Mouse (Mus musculus): ENCODE data around the gene Nck2. TPM values are rescaled to one million over a fixed set of nuclear protein-coding genes. Genes with fewer than 3 reads are reported as not detected.

Nck2 gene
- polyA plus RNA-seq, 1 experiment from 2014 or later = 20.3 TPM

DNA sequence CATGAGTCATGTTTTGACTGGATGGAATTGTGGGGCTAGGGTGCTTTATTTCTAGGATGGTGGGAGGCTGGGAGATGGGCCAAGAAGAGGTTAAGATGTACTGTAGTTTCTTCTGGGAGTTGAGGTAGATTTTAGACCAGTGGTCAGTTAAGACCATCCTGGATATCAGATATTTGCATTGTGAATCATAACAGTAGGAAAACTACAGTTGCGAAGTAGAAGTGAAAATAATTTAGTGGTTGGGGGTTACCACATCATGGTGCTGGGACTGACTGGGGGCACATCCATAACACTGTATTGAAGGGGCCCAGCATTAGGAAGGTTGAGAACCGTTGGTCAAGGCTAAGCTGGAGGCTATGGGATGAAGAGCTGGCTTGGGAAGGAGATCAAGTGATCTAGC lies 1.8 kb upstream of the Nck2 start:
- H3K9me3 ChIP-seq (replicated peaks) = no peaks in the 10 kb centered on the region
- peaks cover 21% of the 10 kb centered on the region for H3K4me1 ChIP-seq
- 82% methylated on average over 2 of the region's 2 CpGs for WGBS (ENCODE audit: insufficient replicate concordance)
- H3K9ac ChIP-seq = no peak overlapping the region
- H3K36me3 ChIP-seq = no peaks in the 10 kb centered on the region
- H3K27me3 ChIP-seq (replicated peaks) = no peaks in the 10 kb centered on the region
- no peak overlapping the region for H3K4me2 ChIP-seq
- no peak overlapping the region for H3K4me3 ChIP-seq
- ATAC-seq = no peak
- no peak overlapping the region for H3K27ac ChIP-seq

DNA sequence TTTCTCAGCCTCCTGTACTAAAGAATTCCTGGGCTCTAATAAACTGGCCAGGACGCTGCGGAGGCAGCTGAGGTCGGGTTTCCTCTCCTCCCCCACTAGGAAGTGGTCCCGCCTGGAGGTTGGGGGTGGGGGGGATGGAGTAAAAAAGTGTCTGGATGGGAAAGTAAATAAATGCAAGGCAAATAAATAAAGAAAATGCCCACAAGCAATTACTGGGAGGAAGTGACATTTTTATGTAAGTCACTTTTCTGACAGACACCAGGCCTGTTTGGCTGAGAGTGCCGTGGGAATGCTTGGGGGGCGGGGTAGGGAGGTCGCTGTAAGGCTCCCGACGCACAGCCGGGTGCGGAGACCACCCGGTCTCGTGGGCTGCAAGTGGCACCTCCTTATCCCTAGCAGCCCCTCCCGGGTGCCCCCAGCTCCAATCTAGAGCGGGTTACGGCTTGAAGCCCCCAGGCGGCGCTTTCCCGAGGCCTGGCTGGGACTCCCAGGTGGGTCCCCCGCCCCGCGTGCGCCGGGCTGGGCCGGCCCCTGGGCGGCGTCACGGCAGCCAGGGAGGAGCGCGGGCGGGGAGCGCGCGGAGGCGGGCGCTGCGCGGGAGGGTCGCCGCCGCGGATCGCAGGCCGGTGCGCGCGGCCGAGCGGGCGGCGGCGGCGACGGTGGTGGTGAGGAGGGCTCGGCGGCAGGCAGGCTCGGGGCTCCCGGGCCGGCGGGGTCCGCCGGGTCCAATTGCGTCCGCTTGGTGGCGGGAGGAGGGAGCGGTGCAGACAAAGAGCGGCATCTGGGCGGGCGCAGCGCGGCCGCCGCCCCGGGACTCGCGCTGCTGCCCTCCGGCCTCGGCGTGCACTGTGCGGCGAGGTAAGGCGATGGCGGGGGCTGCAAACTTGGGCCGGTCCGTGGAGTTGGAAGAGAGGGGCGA lies 1.1 kb downstream of the Nck2 start:
- WGBS (ENCODE audit: insufficient replicate concordance) = under 1% methylated on average over 85 of the region's 86 CpGs
- peak; percentile 90 for ATAC-seq
- peak overlapping the region; percentile 88 for H3K27ac ChIP-seq
- H3K9ac ChIP-seq = peak overlapping the region; percentile 87
- peak overlapping the region; percentile 87 for H3K4me2 ChIP-seq
- H3K4me1 ChIP-seq = peaks cover 48% of the 10 kb centered on the region
- no peaks in the 10 kb centered on the region for H3K27me3 ChIP-seq (replicated peaks)
- peak overlapping the region; percentile 92 for H3K4me3 ChIP-seq
- H3K36me3 ChIP-seq = no peaks in the 10 kb centered on the region
- no peaks in the 10 kb centered on the region for H3K9me3 ChIP-seq (replicated peaks)

DNA sequence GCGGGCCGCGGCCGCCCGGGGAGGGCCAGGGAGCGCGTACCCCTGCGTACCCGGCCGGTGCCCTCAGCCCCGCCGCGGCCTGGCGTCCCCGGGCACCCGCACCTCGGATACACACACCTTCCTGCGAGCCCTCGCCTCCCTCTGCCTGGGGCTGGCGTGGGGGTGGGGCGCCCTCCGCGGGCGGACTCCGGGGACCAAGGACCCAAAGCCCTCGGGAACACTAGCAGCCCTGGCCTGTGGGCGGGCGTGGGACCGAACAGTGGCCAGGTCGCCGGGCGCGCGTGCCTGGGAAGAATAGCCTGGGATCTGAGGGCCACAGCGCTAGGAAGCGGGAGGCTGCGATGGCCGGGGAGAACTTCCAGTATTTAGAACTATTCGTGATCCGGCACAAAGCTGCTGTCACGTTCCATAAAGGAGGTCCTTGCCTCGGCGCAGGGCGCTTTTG lies 1.7 kb downstream of the Nck2 start:
- no peaks in the 10 kb centered on the region for H3K27me3 ChIP-seq (replicated peaks)
- H3K4me3 ChIP-seq = peak overlapping the region; percentile 92
- H3K36me3 ChIP-seq = no peaks in the 10 kb centered on the region
- H3K4me1 ChIP-seq = peaks cover 54% of the 10 kb centered on the region
- peak overlapping the region; percentile 87 for H3K4me2 ChIP-seq
- H3K27ac ChIP-seq = peak overlapping the region; percentile 88
- H3K9me3 ChIP-seq (replicated peaks) = no peaks in the 10 kb centered on the region
- ATAC-seq = peak; percentile 78
- under 1% methylated on average over 39 of the region's 44 CpGs for WGBS (ENCODE audit: insufficient replicate concordance)
- H3K9ac ChIP-seq = peak overlapping the region; percentile 87

- Histone ChIP-seq H3K4me1 (peaks cover 60% of the 10 kb centered on the region), H3K4me2 (peak overlapping the region; percentile 87), H3K9ac (peak overlapping the region; percentile 87), H3K27ac (peak overlapping the region; percentile 88), H3K9me3 (replicated peaks) (no peaks in the 10 kb centered on the region), H3K27me3 (replicated peaks) (no peaks in the 10 kb centered on the region), H3K36me3 (no peaks in the 10 kb centered on the region), H3K4me3 (peak overlapping the region; percentile 92)
- no peak for ATAC-seq
- WGBS (ENCODE audit: insufficient replicate concordance) = 11% methylated on average over 16 of the region's 16 CpGs
Measured at GRCm38 (mm10) chr1:43446731-43447601, 2.6 kb downstream of the Nck2 start.

DNA sequence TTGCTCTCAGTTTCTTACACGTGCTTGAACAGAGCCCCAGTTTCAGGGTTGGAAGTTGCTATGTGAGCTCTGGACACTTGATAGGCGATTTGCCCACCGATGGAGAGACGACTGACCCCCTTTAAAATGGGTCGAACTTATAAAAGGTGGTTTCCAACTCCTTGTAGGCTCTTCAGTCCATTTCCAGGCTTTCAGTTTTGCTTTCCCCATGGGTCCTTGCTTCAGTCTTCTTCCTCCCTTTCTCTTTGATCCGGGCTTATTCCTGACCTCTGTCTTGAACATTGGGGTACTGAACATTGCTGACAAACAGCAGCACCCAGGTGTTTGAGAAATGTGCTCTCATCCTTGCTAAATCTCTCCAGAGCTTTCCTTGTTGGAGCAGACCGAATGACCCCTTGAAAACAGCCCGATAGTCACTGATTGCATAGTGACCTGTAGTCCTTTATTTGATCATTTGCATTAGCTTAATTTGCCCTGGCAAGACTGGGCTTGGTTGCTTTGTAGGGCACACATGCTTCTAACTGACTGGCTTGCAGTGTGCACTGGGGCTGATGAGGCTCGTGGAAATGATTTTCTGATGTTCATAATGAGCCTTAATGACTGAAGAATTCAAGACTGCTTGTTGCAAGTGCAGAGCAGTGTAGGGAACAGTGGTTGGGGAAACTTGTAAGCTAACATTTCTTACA lies 3.4 kb downstream of the Nck2 start:
- no peaks in the 10 kb centered on the region for H3K27me3 ChIP-seq (replicated peaks)
- ATAC-seq = no peak
- peak overlapping the region; percentile 37; the same call in 1 of the 2 replicates for H3K9ac ChIP-seq
- no peaks in the 10 kb centered on the region for H3K9me3 ChIP-seq (replicated peaks)
- peak overlapping the region; percentile 92 for H3K4me3 ChIP-seq
- peaks cover 65% of the 10 kb centered on the region for H3K4me1 ChIP-seq
- H3K36me3 ChIP-seq = peaks cover 3% of the 10 kb centered on the region
- H3K4me2 ChIP-seq = peak overlapping the region; percentile 87
- H3K27ac ChIP-seq = no peak overlapping the region
- 58% methylated on average over 9 of the region's 9 CpGs for WGBS (ENCODE audit: insufficient replicate concordance)

- no peaks in the 10 kb centered on the region for H3K27me3 ChIP-seq (replicated peaks)
- no peak overlapping the region for H3K4me3 ChIP-seq
- H3K9me3 ChIP-seq (replicated peaks) = no peaks in the 10 kb centered on the region
- WGBS (ENCODE audit: insufficient replicate concordance) = 70% methylated on average over 1 of the region's 1 CpGs
- no peak overlapping the region for H3K9ac ChIP-seq
- no peak overlapping the region for H3K4me2 ChIP-seq
- peaks cover 4% of the 10 kb centered on the region for H3K36me3 ChIP-seq
- ATAC-seq = no peak
- H3K4me1 ChIP-seq = peaks cover 82% of the 10 kb centered on the region
- H3K27ac ChIP-seq = 0 out of 2 replicates have a peak overlapping the region, but pooled peaks have one; percentile 52
Measured at GRCm38 (mm10) chr1:43450811-43451210, 6.4 kb downstream of the Nck2 start.

GRCm38 (mm10) chr1:43453683-43454082 lies 9.3 kb downstream of the Nck2 start:
- Histone ChIP-seq H3K9me3 (replicated peaks) (no peaks in the 10 kb centered on the region), H3K36me3 (peaks cover 4% of the 10 kb centered on the region), H3K4me1 (peaks cover 88% of the 10 kb centered on the region), H3K4me3 (no peak overlapping the region), H3K4me2 (no peak overlapping the region), H3K27me3 (replicated peaks) (no peaks in the 10 kb centered on the region), H3K9ac (no peak overlapping the region), H3K27ac (no peak overlapping the region)
- 85% methylated on average over 3 of the region's 3 CpGs for whole genome bisulfite sequencing (ENCODE audit: insufficient replicate concordance)
- ATAC-seq = no peak

DNA sequence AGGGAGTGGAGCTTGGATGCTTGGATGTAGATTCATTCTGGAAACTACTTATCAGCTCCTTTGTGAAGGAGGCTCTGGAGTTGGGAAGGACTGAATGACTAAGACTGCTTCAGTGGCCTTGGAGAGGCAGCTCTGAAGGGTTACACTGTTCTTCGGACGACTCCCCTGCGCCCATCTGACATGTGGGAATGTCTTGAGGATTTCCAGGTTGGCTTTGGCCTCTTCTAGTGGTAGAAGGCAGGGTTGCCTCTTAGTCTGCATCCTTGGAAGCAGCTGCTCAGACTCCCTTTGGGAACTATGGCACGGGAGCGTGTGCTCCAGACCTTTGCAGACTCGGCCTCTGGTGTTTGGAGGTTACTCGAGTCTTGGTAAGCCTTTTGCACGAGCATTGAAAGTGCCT lies 10.4 kb downstream of the Nck2 start:
- H3K4me1 ChIP-seq = peaks cover 85% of the 10 kb centered on the region
- no peak overlapping the region for H3K4me3 ChIP-seq
- peaks cover 4% of the 10 kb centered on the region for H3K36me3 ChIP-seq
- H3K9ac ChIP-seq = peak overlapping the region; percentile 13; the same call in 1 of the 2 replicates
- no peak overlapping the region for H3K27ac ChIP-seq
- WGBS (ENCODE audit: insufficient replicate concordance) = 76% methylated on average over 8 of the region's 8 CpGs
- no peaks in the 10 kb centered on the region for H3K27me3 ChIP-seq (replicated peaks)
- no peaks in the 10 kb centered on the region for H3K9me3 ChIP-seq (replicated peaks)
- ATAC-seq = no peak
- peak overlapping the region; percentile 19 for H3K4me2 ChIP-seq

- no peaks in the 10 kb centered on the region for H3K9me3 ChIP-seq (replicated peaks)
- no peak overlapping the region for H3K4me3 ChIP-seq
- 11% methylated on average over 1 of the region's 1 CpGs for WGBS (ENCODE audit: insufficient replicate concordance)
- H3K27me3 ChIP-seq (replicated peaks) = no peaks in the 10 kb centered on the region
- H3K27ac ChIP-seq = no peak overlapping the region
- no peak for ATAC-seq
- H3K36me3 ChIP-seq = peaks cover 4% of the 10 kb centered on the region
- H3K4me1 ChIP-seq = peaks cover 83% of the 10 kb centered on the region
- peak overlapping the region; percentile 19 for H3K4me2 ChIP-seq
- 0 out of 2 replicates have a peak overlapping the region, but pooled peaks have one; percentile 13 for H3K9ac ChIP-seq
Measured at GRCm38 (mm10) chr1:43455196-43455595, 10.8 kb downstream of the Nck2 start.

- Histone ChIP-seq H3K4me1 (peaks cover 76% of the 10 kb centered on the region), H3K27me3 (replicated peaks) (no peaks in the 10 kb centered on the region), H3K36me3 (peaks cover 20% of the 10 kb centered on the region), H3K9ac (no peak overlapping the region), H3K27ac (no peak overlapping the region), H3K4me3 (no peak overlapping the region), H3K4me2 (peak overlapping the region; percentile 4), H3K9me3 (replicated peaks) (no peaks in the 10 kb centered on the region)
- 24% methylated on average over 7 of the region's 7 CpGs for WGBS (ENCODE audit: insufficient replicate concordance)
- no peak for ATAC-seq
Measured at GRCm38 (mm10) chr1:43457012-43457766, 12.8 kb downstream of the Nck2 start.

DNA sequence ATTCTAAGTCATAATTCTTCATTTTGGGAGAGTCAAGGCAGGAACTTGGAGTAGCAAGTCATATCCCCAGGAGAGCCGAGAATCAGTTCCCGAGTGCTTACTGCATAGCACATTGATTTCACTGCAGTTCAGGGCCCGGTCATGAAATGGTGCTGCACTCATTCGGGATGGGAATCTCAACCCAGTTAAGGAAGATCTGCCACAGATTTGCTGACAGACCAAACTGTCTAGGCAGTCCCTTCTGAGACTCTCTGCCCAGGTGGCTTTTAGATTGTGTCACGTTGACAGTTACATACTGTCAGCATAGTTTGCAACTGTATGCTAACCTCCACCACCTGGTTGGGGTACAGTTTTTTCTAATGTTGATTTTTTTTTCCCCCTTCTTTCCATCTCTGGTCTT lies 16.1 kb downstream of the Nck2 start:
- WGBS (ENCODE audit: insufficient replicate concordance) = 89% methylated on average over 5 of the region's 5 CpGs
- Histone ChIP-seq H3K9ac (no peak overlapping the region), H3K36me3 (peaks cover 15% of the 10 kb centered on the region), H3K4me3 (no peak overlapping the region), H3K4me1 (peaks cover 75% of the 10 kb centered on the region), H3K4me2 (no peak overlapping the region), H3K27me3 (replicated peaks) (no peaks in the 10 kb centered on the region), H3K27ac (no peak overlapping the region), H3K9me3 (replicated peaks) (no peaks in the 10 kb centered on the region)
- no peak for ATAC-seq
